Mouse (Mus musculus) liver, postnatal 0 days (tissue): ENCODE data around the gene Tstd1.

Experiments
- CTCF ChIP-seq: sonication (generic); IDR thresholded peaks from 2 replicates; pipeline ENCODE4 v1.5.1; 2016; ENCODE audit warnings: antibody characterized with exemption, low read depth
- EP300 ChIP-seq: IDR thresholded peaks from 2 replicates; pipeline ENCODE4 v1.6.1; 2016; ENCODE audit warnings: antibody characterized with exemption, low read depth, mild to moderate bottlenecking

DNA sequence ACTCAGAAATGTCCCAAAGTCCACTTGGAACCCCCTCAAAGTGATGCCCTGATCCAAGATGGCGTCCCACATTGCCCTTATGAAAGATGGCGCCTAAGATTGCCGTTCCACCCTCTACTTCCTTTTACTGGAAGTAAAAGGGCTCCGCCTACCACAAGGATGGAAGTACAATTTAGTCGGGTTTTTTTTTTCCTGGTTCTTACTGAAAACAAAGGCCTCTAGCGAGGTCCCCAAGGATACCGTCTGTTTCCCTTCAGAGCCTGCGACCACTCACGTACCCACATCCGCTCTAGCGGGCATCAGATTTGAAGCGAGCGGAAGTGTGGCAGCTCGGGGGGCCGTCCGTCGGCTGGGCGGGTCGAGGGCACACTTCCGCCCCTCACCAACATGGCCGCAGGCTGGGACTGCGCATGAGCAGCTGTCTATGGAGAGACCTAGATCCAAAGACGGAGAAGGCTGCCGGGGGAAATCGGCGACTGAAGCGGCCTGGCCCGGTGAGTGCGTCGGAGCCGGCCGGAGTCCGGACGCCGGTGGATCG, 7.7 kb upstream of the Tstd1 start, which contains the start of gene Usf1:
- TF ChIP-seq EP300 (peak; percentile 51; the same call in 1 of the 2 replicates), CTCF (no peak; the same call in 1 of the 2 replicates)
